Mouse (Mus musculus) embryonic fibroblast, embryonic 13.5 days (primary cell): ENCODE measurements around the gene Prkcd. TPM values are rescaled to one million over a fixed set of nuclear protein-coding genes. Genes with fewer than 3 reads are reported as not detected.

ENCODE experiments used
- H3K27ac ChIP-seq: 2 replicates; pipeline ENCODE4 v1.5.1; 2012; ENCODE audit warnings: low read length, control low read depth, inconsistent platforms; ENCODE audit not compliant: insufficient read depth
- H3K4me1 ChIP-seq: 2 replicates; pipeline ENCODE4 v1.6.1; 2011; ENCODE audit warnings: low read length; ENCODE audit not compliant: control insufficient read depth, insufficient read depth
- H3K4me3 ChIP-seq: 2 replicates; pipeline ENCODE4 v1.5.1; 2011; ENCODE audit warnings: mild to moderate bottlenecking, control low read depth, low read length; ENCODE audit not compliant: insufficient read depth
- CTCF ChIP-seq: IDR thresholded peaks from 2 replicates; pipeline ENCODE4 v1.5.1; 2011; ENCODE audit warnings: mild to moderate bottlenecking, control low read depth, low read length, moderate library complexity, borderline replicate concordance; ENCODE audit not compliant: insufficient read depth
- POLR2A ChIP-seq: IDR thresholded peaks from 2 replicates; pipeline ENCODE4 v1.6.1; 2011; ENCODE audit warnings: low read depth, mild to moderate bottlenecking, control low read depth, low read length, moderate library complexity
- polyA plus RNA-seq: library from polyadenylated mRNA; stranded (reverse); fragments of >200 nt; gene quantifications from 2 replicates; pipeline ENCODE4 v1.2.4, GENCODE M21; 2011; ENCODE audit warnings: low read depth; ENCODE audit not compliant: missing spikeins, insufficient read length

Prkcd gene
- polyA plus RNA-seq, 1 experiment, result 56.9 TPM

- H3K27ac ChIP-seq, result no peak overlapping the region
- no peak overlapping the region for H3K4me3 ChIP-seq
- TF ChIP-seq POLR2A, result no peak
- no peak for TF ChIP-seq CTCF
- no peaks in the 10 kb centered on the region for H3K4me1 ChIP-seq
Observed at GRCm38 (mm10) chr14:30610304-30610703, 15.7 kb downstream of the Prkcd start.

- Histone ChIP-seq H3K4me1 (no peaks in the 10 kb centered on the region), H3K27ac (no peak overlapping the region), H3K4me3 (no peak overlapping the region)
- TF ChIP-seq POLR2A (no peak), CTCF (no peak)
Observed at GRCm38 (mm10) chr14:30609499-30609898, 16.5 kb downstream of the Prkcd start.

- TF ChIP-seq CTCF (no peak), POLR2A (no peak)
- H3K27ac ChIP-seq, result no peak overlapping the region
- H3K4me1 ChIP-seq, result no peaks in the 10 kb centered on the region
- H3K4me3 ChIP-seq, result no peak overlapping the region
Observed at GRCm38 (mm10) chr14:30608176-30608575, 17.8 kb downstream of the Prkcd start.

GRCm38 (mm10) chr14:30607696-30608095 is 18.3 kb downstream of the Prkcd start:
- TF ChIP-seq POLR2A (no peak), CTCF (no peak)
- H3K4me3 ChIP-seq, result no peak overlapping the region
- no peak overlapping the region for H3K27ac ChIP-seq
- no peaks in the 10 kb centered on the region for H3K4me1 ChIP-seq

GRCm38 (mm10) chr14:30606817-30607216 is 19.2 kb downstream of the Prkcd start:
- Histone ChIP-seq H3K4me1 (no peaks in the 10 kb centered on the region), H3K27ac (no peak overlapping the region), H3K4me3 (no peak overlapping the region)
- TF ChIP-seq POLR2A (no peak), CTCF (no peak)

GRCm38 (mm10) chr14:30597142-30597541 is 28.9 kb downstream of the Prkcd start:
- H3K4me3 ChIP-seq, result no peak overlapping the region
- H3K4me1 ChIP-seq, result peaks cover 17% of the 10 kb centered on the region
- no peak overlapping the region for H3K27ac ChIP-seq
- no peak for TF ChIP-seq POLR2A
- TF ChIP-seq CTCF, result no peak

GRCm38 (mm10) chr14:30596407-30596806 is 29.6 kb downstream of the Prkcd start:
- Histone ChIP-seq H3K4me1 (peaks cover 17% of the 10 kb centered on the region), H3K27ac (no peak overlapping the region), H3K4me3 (no peak overlapping the region)
- TF ChIP-seq CTCF (no peak), POLR2A (no peak)

- TF ChIP-seq POLR2A, result no peak
- no peak for TF ChIP-seq CTCF
- H3K4me1 ChIP-seq, result peaks cover 17% of the 10 kb centered on the region
- H3K4me3 ChIP-seq, result no peak overlapping the region
- H3K27ac ChIP-seq, result no peak overlapping the region
Observed at GRCm38 (mm10) chr14:30595576-30596313, 30.3 kb downstream of the Prkcd start.

- TF ChIP-seq CTCF, result no peak
- peak; percentile 47 for TF ChIP-seq POLR2A
- no peak overlapping the region for H3K4me3 ChIP-seq
- peak overlapping the region; percentile 92 for H3K27ac ChIP-seq
- peaks cover 17% of the 10 kb centered on the region for H3K4me1 ChIP-seq
Observed at GRCm38 (mm10) chr14:30594092-30594695, 31.8 kb downstream of the Prkcd start.
